Mouse (Mus musculus) hindbrain, embryonic 14.5 days (tissue): ENCODE measurements around the gene Ssr2. TPM values are rescaled to one million over a fixed set of nuclear protein-coding genes. Genes with fewer than 3 reads are reported as not detected.
A peak's percentile ranks its signal among the peaks of the same experiment; 100 is the strongest.

Experiments used
- ATAC-seq: fragments of 200-750 bp; cut with Nextera tagmentation; 2 replicates; pipeline ENCODE4 v1.8.0; 2017; ENCODE audit warnings: moderate number of reproducible peaks, mild to moderate bottlenecking, moderate TSS enrichment, moderate library complexity; ENCODE audit not compliant: low FRiP score
- DNase-seq: peaks from one replicate; pipeline ENCODE4 v3.0.0-alpha.2; 2015; ENCODE audit warnings: low spot score
- H3K27ac ChIP-seq: fragments of 300-500 bp; sonication (generic); 2 replicates; pipeline ENCODE4 v1.5.1; 2014; ENCODE audit warnings: mild to moderate bottlenecking, moderate library complexity
- H3K27me3 ChIP-seq: fragments of 300-500 bp; sonication (generic); 2 replicates; pipeline ENCODE4 v1.6.1; 2014; ENCODE audit warnings: mild to moderate bottlenecking, low read length, mixed read lengths; ENCODE audit not compliant: control insufficient read depth, insufficient read depth
- H3K36me3 ChIP-seq: fragments of 300-500 bp; sonication (generic); replicated peaks from 2 replicates; pipeline ENCODE4 v1.6.1; 2014; ENCODE audit not compliant: control insufficient read depth, insufficient read depth
- H3K4me1 ChIP-seq: fragments of 300-500 bp; sonication (generic); replicated peaks from 2 replicates; pipeline ENCODE4 v1.6.1; 2014; ENCODE audit warnings: antibody characterized with exemption, low read length, mixed read lengths; ENCODE audit not compliant: control insufficient read depth, insufficient read depth
- H3K4me2 ChIP-seq: fragments of 300-500 bp; sonication (generic); replicated peaks from 2 replicates; pipeline ENCODE4 v1.6.1; 2014; ENCODE audit warnings: mild to moderate bottlenecking, moderate library complexity
- H3K4me3 ChIP-seq: fragments of 300-500 bp; sonication (generic); replicated peaks from 2 replicates; pipeline ENCODE4 v1.5.1; 2014; ENCODE audit warnings: mild to moderate bottlenecking, low read length
- H3K9ac ChIP-seq: fragments of 300-500 bp; sonication (generic); 2 replicates; pipeline ENCODE4 v1.6.1; 2014
- H3K9me3 ChIP-seq: fragments of 300-500 bp; sonication (generic); 2 replicates; pipeline ENCODE4 v1.6.1; 2016; ENCODE audit warnings: low read length; ENCODE audit not compliant: control insufficient read depth
- WGBS: fragments of 180-500 bp; shearing (Covaris S2); extraction: QIAGEN DNeasy Blood & Tissue Kit; methylation state at CpG from one replicate; pipeline ENCODE4 v1.1.7; 2014; 5-methylcytosine and 5-hydroxymethylcytosine counted together
- polyA plus RNA-seq: library from polyadenylated mRNA; unstranded; fragments of >200 nt; fragmentation: Nextera tagmentation; extraction: Ambion mirVana; gene quantifications from 2 replicates; pipeline ENCODE4 v1.2.1, GENCODE M21; 2014

Ssr2 gene
- polyA plus RNA-seq, 1 experiment from 2014 or later, result 129 TPM

GRCm38 (mm10) chr3:88548180-88548917 lies 27.3 kb upstream of the Ssr2 start, which contains the start of gene Rab25:
Rab25 (minus strand) TSS chr3:88548300.
- Histone ChIP-seq H3K27ac (no peak within 1 kb of the TSS), H3K9me3 (no peaks in the 10 kb centered on the region), H3K4me2 (no peak within 1 kb of the TSS), H3K36me3 (no peaks in the 10 kb centered on the region; the same call in 1 of the 2 replicates), H3K27me3 (no peaks in the 10 kb centered on the region), H3K4me3 (no peak within 1 kb of the TSS), H3K9ac (no peak within 1 kb of the TSS), H3K4me1 (peaks cover 5% of the 10 kb centered on the region; the same call in 1 of the 2 replicates)
- ATAC-seq (no peak), DNase-seq (no peak)
- WGBS, result 59% methylated on average over 18 of the region's 18 CpGs

GRCm38 (mm10) chr3:88551586-88551985 lies 24.1 kb upstream of the Ssr2 start:
- Histone ChIP-seq H3K27ac (no peak overlapping the region), H3K4me1 (peaks cover 17% of the 10 kb centered on the region), H3K4me3 (0 out of 2 replicates have a peak overlapping the region, but pooled peaks have one; percentile 76), H3K9ac (peak overlapping the region; percentile 70; the same call in 1 of the 2 replicates), H3K27me3 (no peaks in the 10 kb centered on the region), H3K36me3 (peaks cover 15% of the 10 kb centered on the region), H3K4me2 (peak overlapping the region; percentile 80; the same call in 1 of the 2 replicates), H3K9me3 (no peaks in the 10 kb centered on the region)
- ATAC-seq (no peak), DNase-seq (no peak)
- 84% methylated on average over 4 of the region's 4 CpGs for WGBS

- ATAC-seq, result no peak
- no peak for DNase-seq
- WGBS, result 23% methylated on average over 16 of the region's 16 CpGs
Observed at GRCm38 (mm10) chr3:88552082-88552645, 23.5 kb upstream of the Ssr2 start.

GRCm38 (mm10) chr3:88552676-88553524 lies 22.8 kb upstream of the Ssr2 start, which contains the start of gene Lamtor2:
Lamtor2 (minus strand) TSS chr3:88553074.
- peak; percentile 98 for DNase-seq
- Histone ChIP-seq H3K4me1 (peaks cover 17% of the 10 kb centered on the region), H3K27me3 (no peaks in the 10 kb centered on the region), H3K36me3 (peaks cover 27% of the 10 kb centered on the region), H3K4me3 (peak within 1 kb of the TSS; percentile 76), H3K9me3 (no peaks in the 10 kb centered on the region), H3K9ac (peak within 1 kb of the TSS; percentile 76), H3K27ac (peak within 1 kb of the TSS; percentile 91), H3K4me2 (peak within 1 kb of the TSS; percentile 80)
- peak; percentile 91 for ATAC-seq
- under 1% methylated on average over 48 of the region's 48 CpGs for WGBS

More at GRCm38 (mm10) chr3:88552082-88552645, 23.5 kb upstream of the Ssr2 start:
- Histone ChIP-seq H3K27ac (peak overlapping the region; percentile 91), H3K9ac (peak overlapping the region; percentile 70), H3K4me2 (peak overlapping the region; percentile 80), H3K4me1 (peaks cover 17% of the 10 kb centered on the region), H3K27me3 (no peaks in the 10 kb centered on the region), H3K36me3 (peaks cover 20% of the 10 kb centered on the region), H3K4me3 (peak overlapping the region; percentile 76), H3K9me3 (no peaks in the 10 kb centered on the region)

GRCm38 (mm10) chr3:88553525-88553879 lies 22.2 kb upstream of the Ssr2 start, which contains the start of gene Ubqln4:
Ubqln4 (plus strand) TSS chr3:88553758.
- Histone ChIP-seq H3K4me1 (peaks cover 17% of the 10 kb centered on the region), H3K4me2 (peak within 1 kb of the TSS; percentile 80), H3K9ac (peak within 1 kb of the TSS; percentile 76), H3K27me3 (no peaks in the 10 kb centered on the region), H3K9me3 (no peaks in the 10 kb centered on the region), H3K36me3 (peaks cover 33% of the 10 kb centered on the region), H3K27ac (peak within 1 kb of the TSS; percentile 91), H3K4me3 (peak within 1 kb of the TSS; percentile 76)
- under 1% methylated on average over 27 of the region's 37 CpGs for WGBS
- ATAC-seq (peak; percentile 86), DNase-seq (peak; percentile 86)

GRCm38 (mm10) chr3:88553880-88554586 lies 21.6 kb upstream of the Ssr2 start:
- Histone ChIP-seq H3K27me3 (no peaks in the 10 kb centered on the region), H3K4me2 (peak overlapping the region; percentile 80), H3K4me3 (peak overlapping the region; percentile 76), H3K4me1 (peaks cover 17% of the 10 kb centered on the region), H3K9me3 (no peaks in the 10 kb centered on the region), H3K9ac (peak overlapping the region; percentile 76), H3K27ac (peak overlapping the region; percentile 91), H3K36me3 (peaks cover 38% of the 10 kb centered on the region)
- no peak for DNase-seq
- WGBS, result under 1% methylated on average over 41 of the region's 41 CpGs
- ATAC-seq, result peak; percentile 36

- H3K4me3 ChIP-seq, result peak overlapping the region; percentile 76; the same call in 1 of the 2 replicates
- WGBS, result 91% methylated on average over 5 of the region's 5 CpGs
- H3K9ac ChIP-seq, result 0 out of 2 replicates have a peak overlapping the region, but pooled peaks have one; percentile 76
- H3K27ac ChIP-seq, result no peak overlapping the region
- peaks cover 49% of the 10 kb centered on the region for H3K36me3 ChIP-seq
- H3K4me1 ChIP-seq, result peaks cover 17% of the 10 kb centered on the region
- DNase-seq, result no peak
- ATAC-seq, result no peak
- peak overlapping the region; percentile 80 for H3K4me2 ChIP-seq
- no peaks in the 10 kb centered on the region for H3K9me3 ChIP-seq
- H3K27me3 ChIP-seq, result no peaks in the 10 kb centered on the region
Observed at GRCm38 (mm10) chr3:88555069-88555605, 20.5 kb upstream of the Ssr2 start.

GRCm38 (mm10) chr3:88555731-88556130 lies 19.9 kb upstream of the Ssr2 start:
- ATAC-seq (no peak), DNase-seq (no peak)
- Histone ChIP-seq H3K4me2 (no peak overlapping the region), H3K9ac (no peak overlapping the region), H3K4me1 (peaks cover 17% of the 10 kb centered on the region), H3K27ac (no peak overlapping the region), H3K36me3 (peaks cover 55% of the 10 kb centered on the region), H3K9me3 (no peaks in the 10 kb centered on the region), H3K4me3 (no peak overlapping the region), H3K27me3 (no peaks in the 10 kb centered on the region)
- WGBS, result 95% methylated on average over 6 of the region's 6 CpGs
